Mouse (Mus musculus) olfactory bulb, adult 2 months (tissue): ENCODE results near the gene Casc4. TPM values are rescaled to one million over a fixed set of nuclear protein-coding genes. Genes with fewer than 3 reads are reported as not detected.

ENCODE experiments used
- H3K27ac ChIP-seq: fragments of 200-500 bp; 2 replicates; pipeline ENCODE4 v1.5.1; 2012; ENCODE audit warnings: low read depth, low read length; ENCODE audit not compliant: insufficient read depth
- H3K4me1 ChIP-seq: fragments of 200-500 bp; 2 replicates; pipeline ENCODE4 v1.6.1; 2012; ENCODE audit warnings: low read length; ENCODE audit not compliant: control insufficient read depth, insufficient read depth
- H3K4me3 ChIP-seq: fragments of 200-500 bp; 2 replicates; pipeline ENCODE4 v1.5.1; 2012; ENCODE audit warnings: mild to moderate bottlenecking, low read depth, low read length, moderate library complexity; ENCODE audit not compliant: insufficient read depth
- CTCF ChIP-seq: fragments of 200-500 bp; IDR thresholded peaks from 2 replicates; pipeline ENCODE4 v1.5.1; 2012; ENCODE audit warnings: low read depth, mild to moderate bottlenecking, low read length, moderate library complexity; ENCODE audit not compliant: insufficient read depth
- POLR2A ChIP-seq: fragments of 200-500 bp; IDR thresholded peaks from 2 replicates; pipeline ENCODE4 v1.6.1; 2012; ENCODE audit warnings: mild to moderate bottlenecking, low read depth, low read length, moderate library complexity; ENCODE audit not compliant: insufficient read depth
- WGBS: fragments of 180-500 bp; shearing (Covaris S2); methylation state at CpG from one replicate; pipeline ENCODE4 v1.1.7; 2018; 5-methylcytosine and 5-hydroxymethylcytosine counted together
- polyA plus RNA-seq: library from polyadenylated mRNA; stranded (reverse); fragments of >200 nt; gene quantifications from 2 replicates; pipeline ENCODE4 v1.2.4, GENCODE M21; 2012; ENCODE audit warnings: low replicate concordance; ENCODE audit not compliant: missing spikeins, insufficient read depth, insufficient read length

The Casc4 gene
- polyA plus RNA-seq = not detected in 2 replicates

- WGBS = under 1% methylated on average over 42 of the region's 43 CpGs
- Histone ChIP-seq H3K4me1 (peaks cover 2% of the 10 kb centered on the region; the same call in 1 of the 2 replicates), H3K4me3 (peak within 1 kb of the TSS; percentile 98), H3K27ac (peak within 1 kb of the TSS; percentile 83)
- TF ChIP-seq CTCF = no peak
- peak; percentile 39; the same call in 1 of the 2 replicates for TF ChIP-seq POLR2A
Measured at GRCm38 (mm10) chr2:121866632-121867050, at the start of gene Casc4. Gene Casc4, plus strand, starts transcription at chr2:121866970.

GRCm38 (mm10) chr2:121821787-121822186 lies 45.0 kb upstream of the Casc4 start:
- Histone ChIP-seq H3K4me3 (no peak overlapping the region), H3K4me1 (no peaks in the 10 kb centered on the region), H3K27ac (no peak overlapping the region)
- 89% methylated on average over 7 of the region's 7 CpGs for WGBS
- no peak for TF ChIP-seq POLR2A
- TF ChIP-seq CTCF = no peak

GRCm38 (mm10) chr2:121824653-121825052 lies 42.1 kb upstream of the Casc4 start:
- TF ChIP-seq CTCF = no peak
- no peak for TF ChIP-seq POLR2A
- no peaks in the 10 kb centered on the region for H3K4me1 ChIP-seq
- H3K27ac ChIP-seq = no peak overlapping the region
- WGBS = 75% methylated on average over 5 of the region's 5 CpGs
- H3K4me3 ChIP-seq = no peak overlapping the region

DNA sequence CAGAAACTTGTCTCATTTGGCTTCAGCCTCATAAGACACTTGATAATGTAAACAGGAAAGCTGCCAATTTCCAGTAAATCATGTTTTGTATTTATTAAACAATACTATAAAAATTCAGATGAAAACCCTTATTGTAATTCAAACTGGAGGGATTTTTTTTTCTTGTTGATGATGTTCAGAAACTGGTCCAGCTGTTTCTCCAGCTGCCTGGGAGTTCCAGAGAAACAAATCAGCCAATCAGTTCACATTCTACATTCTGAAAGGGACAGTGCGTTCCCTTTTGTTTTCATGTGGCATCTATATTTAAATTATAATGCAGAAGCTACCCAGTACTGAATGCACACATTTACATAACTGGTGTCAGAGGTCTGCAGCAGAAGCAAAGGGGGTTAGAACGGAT lies 40.6 kb upstream of the Casc4 start:
- 49% methylated on average over 2 of the region's 2 CpGs for WGBS
- Histone ChIP-seq H3K4me3 (no peak overlapping the region), H3K27ac (no peak overlapping the region), H3K4me1 (no peaks in the 10 kb centered on the region)
- TF ChIP-seq CTCF (no peak), POLR2A (no peak)

DNA sequence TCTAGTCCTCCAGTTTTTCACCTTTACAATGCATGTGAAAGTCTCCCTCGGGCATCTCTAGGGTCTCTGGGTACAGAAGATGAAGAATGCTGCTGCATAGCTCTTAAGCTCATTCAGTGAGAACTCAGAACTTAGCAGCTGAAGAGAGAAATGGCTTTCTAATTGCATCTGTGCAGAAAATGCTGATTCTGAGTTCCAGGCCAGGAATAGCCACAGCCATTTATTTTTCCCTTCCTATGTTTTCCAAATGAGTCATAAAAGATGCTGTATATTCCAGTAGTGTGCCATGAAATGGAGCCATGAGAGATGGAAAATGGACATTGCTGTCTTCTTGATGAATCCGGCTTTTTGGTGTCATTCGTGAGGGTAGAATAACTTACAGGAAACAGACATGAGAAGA lies 38.4 kb upstream of the Casc4 start:
- TF ChIP-seq CTCF (no peak), POLR2A (no peak)
- Histone ChIP-seq H3K27ac (no peak overlapping the region), H3K4me3 (no peak overlapping the region), H3K4me1 (no peaks in the 10 kb centered on the region)
- 90% methylated on average over 3 of the region's 3 CpGs for WGBS

DNA sequence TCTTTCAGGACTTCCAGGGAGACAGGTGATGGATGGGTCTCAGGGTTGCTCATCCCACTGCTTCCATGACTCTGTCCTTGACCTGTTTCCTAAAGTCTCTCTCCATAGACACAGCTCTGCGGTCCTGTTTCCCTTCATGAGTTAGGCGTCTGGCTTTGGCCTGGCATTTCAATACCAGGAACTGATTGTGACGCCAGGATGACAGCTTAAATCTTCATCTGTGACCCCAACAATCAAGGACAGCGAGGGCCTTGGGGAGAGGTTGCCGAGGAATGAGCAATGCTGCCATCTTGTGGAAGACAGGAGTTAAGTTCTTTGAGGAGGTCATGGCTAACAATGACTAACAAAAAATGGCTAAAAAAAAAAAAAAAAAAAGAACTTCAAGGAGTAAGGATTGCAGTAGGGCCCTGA lies 34.3 kb upstream of the Casc4 start:
- no peaks in the 10 kb centered on the region for H3K4me1 ChIP-seq
- WGBS = 6% methylated on average over 5 of the region's 5 CpGs
- no peak overlapping the region for H3K4me3 ChIP-seq
- peak; percentile 67; the same call in 1 of the 2 replicates for TF ChIP-seq CTCF
- no peak for TF ChIP-seq POLR2A
- H3K27ac ChIP-seq = no peak overlapping the region

- 38% methylated on average over 3 of the region's 3 CpGs for WGBS
- Histone ChIP-seq H3K27ac (no peak overlapping the region), H3K4me1 (no peaks in the 10 kb centered on the region), H3K4me3 (no peak overlapping the region)
- TF ChIP-seq POLR2A (no peak), CTCF (no peak)
Measured at GRCm38 (mm10) chr2:121834926-121835325, 31.8 kb upstream of the Casc4 start.

DNA sequence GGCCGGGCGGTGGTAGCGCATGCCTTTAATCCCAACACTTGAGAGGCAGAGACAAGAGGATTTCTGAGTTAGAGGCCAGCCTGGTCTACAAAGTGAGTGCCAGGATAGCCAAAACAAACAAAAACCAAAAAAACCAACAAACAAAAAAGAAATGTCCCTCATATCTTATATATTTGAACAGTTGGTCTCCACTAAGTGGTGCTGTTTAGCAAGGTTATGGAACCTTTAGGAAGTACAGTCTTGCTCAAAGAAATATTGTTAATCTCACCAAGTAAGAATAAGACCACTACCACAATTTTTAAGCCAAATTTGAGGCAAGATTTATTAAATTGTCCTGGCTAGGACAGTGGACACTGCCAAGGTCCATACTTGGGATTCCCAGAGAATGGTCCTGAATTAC lies 25.3 kb upstream of the Casc4 start:
- Histone ChIP-seq H3K4me1 (no peaks in the 10 kb centered on the region), H3K4me3 (no peak overlapping the region), H3K27ac (no peak overlapping the region)
- TF ChIP-seq CTCF = no peak
- TF ChIP-seq POLR2A = no peak
- 96% methylated on average over 3 of the region's 3 CpGs for WGBS

GRCm38 (mm10) chr2:121842249-121842648 lies 24.5 kb upstream of the Casc4 start:
- H3K4me1 ChIP-seq = no peaks in the 10 kb centered on the region
- H3K4me3 ChIP-seq = no peak overlapping the region
- TF ChIP-seq CTCF (no peak), POLR2A (no peak)
- H3K27ac ChIP-seq = no peak overlapping the region
- WGBS = 75% methylated on average over 3 of the region's 3 CpGs

GRCm38 (mm10) chr2:121846050-121846449 lies 20.7 kb upstream of the Casc4 start:
- TF ChIP-seq POLR2A (no peak), CTCF (no peak)
- no peak overlapping the region for H3K4me3 ChIP-seq
- H3K27ac ChIP-seq = no peak overlapping the region
- 63% methylated on average over 8 of the region's 8 CpGs for WGBS
- H3K4me1 ChIP-seq = no peaks in the 10 kb centered on the region
